Mouse (Mus musculus) neural tube, embryonic 12.5 days (tissue): ENCODE data around the gene Mmadhc. TPM values are rescaled to one million over a fixed set of nuclear protein-coding genes. Genes with fewer than 3 reads are reported as not detected.

Source experiments
- ATAC-seq: fragments of 200-750 bp; cut with Nextera tagmentation; 2 replicates; pipeline ENCODE4 v1.8.0; 2017; ENCODE audit warnings: low read depth, mild to moderate bottlenecking, moderate TSS enrichment, moderate library complexity; ENCODE audit not compliant: low FRiP score
- H3K27ac ChIP-seq: fragments of 300-500 bp; sonication (generic); 2 replicates; pipeline ENCODE4 v1.5.1; 2016
- H3K27me3 ChIP-seq: fragments of 300-500 bp; sonication (generic); replicated peaks from 2 replicates; pipeline ENCODE4 v1.6.1; 2016; ENCODE audit warnings: mild to moderate bottlenecking
- H3K36me3 ChIP-seq: fragments of 300-500 bp; sonication (generic); 2 replicates; pipeline ENCODE4 v1.6.1; 2016; ENCODE audit warnings: mild to moderate bottlenecking
- H3K4me1 ChIP-seq: fragments of 300-500 bp; sonication (generic); 2 replicates; pipeline ENCODE4 v1.6.1; 2016
- H3K4me2 ChIP-seq: fragments of 300-500 bp; sonication (generic); replicated peaks from 2 replicates; pipeline ENCODE4 v1.6.1; 2016; ENCODE audit warnings: mild to moderate bottlenecking
- H3K4me3 ChIP-seq: fragments of 300-500 bp; sonication (generic); 2 replicates; pipeline ENCODE4 v1.5.1; 2016
- H3K9ac ChIP-seq: fragments of 300-500 bp; sonication (generic); 2 replicates; pipeline ENCODE4 v1.6.1; 2016; ENCODE audit warnings: mild to moderate bottlenecking
- H3K9me3 ChIP-seq: fragments of 300-500 bp; sonication (generic); 2 replicates; pipeline ENCODE4 v1.6.1; 2016; ENCODE audit warnings: mild to moderate bottlenecking
- WGBS: fragments of 180-500 bp; shearing (Covaris S2); methylation state at CpG from one replicate; pipeline ENCODE4 v1.1.7; 2016; 5-methylcytosine and 5-hydroxymethylcytosine counted together
- polyA plus RNA-seq: library from polyadenylated mRNA; unstranded; fragments of >200 nt; fragmentation: Nextera tagmentation; extraction: Ambion mirVana; gene quantifications from 2 replicates; pipeline ENCODE4 v1.2.1, GENCODE M21; 2016

The Mmadhc gene
- polyA plus RNA-seq, 1 experiment from 2014 or later = 158 TPM

DNA sequence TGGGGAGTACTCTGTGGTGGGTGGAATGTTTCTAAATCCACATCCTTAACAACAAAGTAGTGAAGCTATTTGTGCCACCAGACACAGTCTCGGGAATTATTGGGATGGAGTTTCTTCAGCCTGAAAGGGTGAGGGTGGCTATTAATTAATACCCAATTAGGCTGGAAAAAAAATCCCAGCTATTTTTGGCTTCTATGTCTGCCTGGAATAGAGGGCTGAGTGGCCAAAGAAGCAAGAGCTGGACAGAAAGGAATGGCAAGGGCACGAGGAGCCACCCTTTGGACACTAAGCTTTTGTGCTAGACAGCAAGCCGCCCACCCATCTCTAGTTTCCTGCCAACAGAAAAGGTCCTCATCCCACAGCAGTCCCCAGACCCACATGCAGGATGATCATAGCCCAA is 48.0 kb downstream of the Mmadhc start:
- Histone ChIP-seq H3K27me3 (no peaks in the 10 kb centered on the region), H3K4me3 (no peak overlapping the region), H3K4me1 (no peaks in the 10 kb centered on the region), H3K27ac (no peak overlapping the region), H3K36me3 (no peaks in the 10 kb centered on the region), H3K9me3 (no peaks in the 10 kb centered on the region), H3K9ac (no peak overlapping the region), H3K4me2 (no peak overlapping the region)
- ATAC-seq = no peak
- 86% methylated on average over 3 of the region's 3 CpGs for WGBS

DNA sequence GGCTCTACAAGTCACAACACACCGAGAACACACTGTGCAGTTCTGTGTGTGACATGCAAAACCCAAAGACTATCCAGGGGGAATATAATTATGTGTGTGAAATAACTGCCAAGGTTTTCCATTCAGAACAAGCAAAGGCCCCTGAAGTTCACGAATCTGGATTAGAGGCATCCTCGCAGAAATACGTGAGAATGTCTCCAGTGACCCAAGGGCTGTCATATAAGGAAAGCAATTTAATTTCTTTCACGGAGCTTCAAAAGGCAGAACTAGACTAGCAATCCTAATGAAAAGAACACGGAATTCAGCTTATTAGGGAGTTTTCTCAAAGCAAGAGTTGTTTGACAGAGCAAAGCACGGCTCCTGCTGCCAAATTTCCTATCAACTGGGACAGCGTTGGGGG is 63.1 kb downstream of the Mmadhc start:
- H3K27ac ChIP-seq = no peak overlapping the region

More for the DNA sequence above, 63.1 kb downstream of the Mmadhc start:
- H3K4me1 ChIP-seq = no peaks in the 10 kb centered on the region
- WGBS = 89% methylated on average over 8 of the region's 8 CpGs
- H3K27me3 ChIP-seq = no peaks in the 10 kb centered on the region
- ATAC-seq = no peak
- no peaks in the 10 kb centered on the region for H3K36me3 ChIP-seq
- no peak overlapping the region for H3K9ac ChIP-seq
- no peak overlapping the region for H3K4me3 ChIP-seq
- H3K9me3 ChIP-seq = no peaks in the 10 kb centered on the region
- no peak overlapping the region for H3K4me2 ChIP-seq

Other genes starting within 250 kb of the Mmadhc start
- 4.3 and 4.4 TPM in 2 replicates for gene Lypd6, start 230.4 kb downstream of the Mmadhc start, polyA plus RNA-seq